In genomic region chr15:32633713-32634112, GRCm38 (mm10) we compare ENCODE assay signal across 32 mouse cellular contexts.
"Had no signal": no experiment of that assay in that cellular context is flagged by ENCODE, and none has a peak within 500 bp of the region (broad histone marks: within the 10 kb centered on the region; RNA-seq: fewer than 3 reads in every experiment).

No protein-coding gene starts in this region.

- H3K9me3 ChIP-seq: limb, embryonic 10.5 days; limb, embryonic 12.5 days; limb, embryonic 13.5 days; limb, embryonic 15.5 days; liver, embryonic 12.5 days; liver, embryonic 13.5 days; liver, embryonic 15.5 days; lung, embryonic 15.5 days; midbrain, embryonic 10.5 days; midbrain, embryonic 12.5 days; midbrain, embryonic 13.5 days; midbrain, embryonic 15.5 days; neural tube, embryonic 12.5 days had no signal

- H3K27ac ChIP-seq: limb, embryonic 10.5 days; limb, embryonic 12.5 days; limb, embryonic 13.5 days; limb, embryonic 15.5 days; liver, embryonic 12.5 days; liver, embryonic 13.5 days; liver, embryonic 14.5 days; liver, embryonic 15.5 days; lung, embryonic 15.5 days; macrophage; midbrain, embryonic 10.5 days; midbrain, embryonic 12.5 days; midbrain, embryonic 13.5 days; midbrain, embryonic 15.5 days; neural tube, embryonic 12.5 days had no signal

- H3K4me1 ChIP-seq: liver, embryonic 12.5 days; liver, embryonic 13.5 days; liver, embryonic 15.5 days; lung, embryonic 15.5 days; megakaryocyte, embryonic 14.5 days; midbrain, embryonic 12.5 days; midbrain, embryonic 13.5 days; midbrain, embryonic 15.5 days; neural tube, embryonic 12.5 days had no signal

- H3K36me3 ChIP-seq: liver, embryonic 12.5 days; liver, embryonic 13.5 days; liver, embryonic 15.5 days; lung, embryonic 15.5 days; midbrain, embryonic 10.5 days; midbrain, embryonic 12.5 days; midbrain, embryonic 13.5 days; midbrain, embryonic 15.5 days; neural tube, embryonic 12.5 days had no signal

- H3K4me2 ChIP-seq: limb, embryonic 12.5 days; limb, embryonic 13.5 days; limb, embryonic 15.5 days; liver, embryonic 11.5 days; liver, embryonic 12.5 days; liver, embryonic 13.5 days; liver, embryonic 15.5 days; lung, embryonic 14.5 days; lung, embryonic 15.5 days; midbrain, embryonic 11.5 days; midbrain, embryonic 12.5 days; midbrain, embryonic 13.5 days; midbrain, embryonic 15.5 days; neural tube, embryonic 12.5 days had no signal

- DNase-seq: left cerebral cortex, postnatal 4 days; liver; liver, embryonic 13.5 days; liver, postnatal 0 days; lung, adult 18-20 months; lung, adult 2 months; lung, embryonic 14.5 days; lung, postnatal 10 days; lung, postnatal 14 days; lung, postnatal 36 days; lung, postnatal 4 days; midbrain, embryonic 14.5 days had no signal

- ATAC-seq: liver, embryonic 12.5 days; liver, postnatal 0 days; lung, postnatal 0 days; midbrain, embryonic 13.5 days; midbrain, embryonic 15.5 days; midbrain, embryonic 16.5 days had no signal

- H3K4me3 ChIP-seq: limb, embryonic 10.5 days; limb, embryonic 12.5 days; limb, embryonic 13.5 days; limb, embryonic 15.5 days; liver, embryonic 12.5 days; liver, embryonic 13.5 days; liver, embryonic 15.5 days; lung, embryonic 15.5 days; megakaryocyte, embryonic 14.5 days; midbrain, embryonic 10.5 days; midbrain, embryonic 12.5 days; midbrain, embryonic 13.5 days; midbrain, embryonic 15.5 days; myocyte; neural tube, embryonic 12.5 days had no signal

- H3K9ac ChIP-seq: limb, embryonic 12.5 days; limb, embryonic 13.5 days; limb, embryonic 15.5 days; liver, embryonic 12.5 days; liver, embryonic 13.5 days; liver, embryonic 14.5 days; liver, embryonic 15.5 days; liver, postnatal 0 days; lung, embryonic 14.5 days; lung, embryonic 15.5 days; midbrain, embryonic 12.5 days; midbrain, embryonic 13.5 days; midbrain, embryonic 15.5 days; neural tube, embryonic 12.5 days had no signal

- H3K27me3 ChIP-seq: limb, embryonic 12.5 days; limb, embryonic 15.5 days; liver, embryonic 12.5 days; liver, embryonic 13.5 days; liver, embryonic 15.5 days; lung, embryonic 15.5 days; megakaryocyte, embryonic 14.5 days; midbrain, embryonic 12.5 days; midbrain, embryonic 13.5 days; midbrain, embryonic 15.5 days; neural tube, embryonic 12.5 days had no signal
